Mouse (Mus musculus) neural tube, embryonic 13.5 days (tissue): Measurements from ENCODE around the gene Lrrc59. TPM values are rescaled to one million over a fixed set of nuclear protein-coding genes. Genes with fewer than 3 reads are reported as not detected.

Experiments used
- ATAC-seq: fragments of 200-750 bp; cut with Nextera tagmentation; 2 replicates; pipeline ENCODE4 v1.8.0; 2017; ENCODE audit warnings: low read depth, mild to moderate bottlenecking, moderate TSS enrichment, moderate library complexity
- H3K27ac ChIP-seq: fragments of 300-500 bp; sonication (generic); replicated peaks from 2 replicates; pipeline ENCODE4 v1.5.1; 2015; ENCODE audit warnings: moderate library complexity, mild to moderate bottlenecking, inconsistent platforms
- H3K27me3 ChIP-seq: fragments of 300-500 bp; sonication (generic); 2 replicates; pipeline ENCODE4 v1.6.1; 2015; ENCODE audit warnings: mild to moderate bottlenecking, inconsistent platforms
- H3K36me3 ChIP-seq: fragments of 300-500 bp; sonication (generic); 2 replicates; pipeline ENCODE4 v1.6.1; 2015; ENCODE audit warnings: mild to moderate bottlenecking, inconsistent platforms
- H3K4me1 ChIP-seq: fragments of 300-500 bp; sonication (generic); replicated peaks from 2 replicates; pipeline ENCODE4 v1.6.1; 2015; ENCODE audit warnings: inconsistent platforms
- H3K4me2 ChIP-seq: fragments of 300-500 bp; sonication (generic); 2 replicates; pipeline ENCODE4 v1.6.1; 2015; ENCODE audit warnings: inconsistent platforms, mild to moderate bottlenecking, moderate library complexity
- H3K4me3 ChIP-seq: fragments of 300-500 bp; sonication (generic); 2 replicates; pipeline ENCODE4 v1.5.1; 2015; ENCODE audit warnings: mild to moderate bottlenecking, inconsistent platforms
- H3K9ac ChIP-seq: fragments of 300-500 bp; sonication (generic); 2 replicates; pipeline ENCODE4 v1.6.1; 2015; ENCODE audit warnings: moderate library complexity, mild to moderate bottlenecking, inconsistent platforms
- H3K9me3 ChIP-seq: fragments of 300-500 bp; sonication (generic); 2 replicates; pipeline ENCODE4 v1.6.1; 2016; ENCODE audit warnings: inconsistent platforms
- WGBS: fragments of 180-500 bp; shearing (Covaris S2); methylation state at CpG from one replicate; pipeline ENCODE4 v1.1.7; 2015; 5-methylcytosine and 5-hydroxymethylcytosine counted together
- polyA plus RNA-seq: library from polyadenylated mRNA; unstranded; fragments of >200 nt; fragmentation: Nextera tagmentation; extraction: Ambion mirVana; gene quantifications from 2 replicates; pipeline ENCODE4 v1.2.1, GENCODE M21; 2015

Lrrc59 gene
- polyA plus RNA-seq, result 169 and 170 TPM in 2 replicates

GRCm38 (mm10) chr11:94629199-94629883 lies at the start of gene Lrrc59:
Lrrc59 (plus strand) TSS chr11:94629767.
- peak; percentile 98 for ATAC-seq
- Histone ChIP-seq H3K4me3 (peak within 1 kb of the TSS; percentile 88), H3K9ac (peak within 1 kb of the TSS; percentile 93), H3K27ac (peak within 1 kb of the TSS; percentile 55), H3K36me3 (peaks cover 27% of the 10 kb centered on the region), H3K4me2 (peak within 1 kb of the TSS; percentile 98), H3K4me1 (peaks cover 15% of the 10 kb centered on the region), H3K9me3 (no peaks in the 10 kb centered on the region), H3K27me3 (no peaks in the 10 kb centered on the region)
- WGBS, result 7% methylated on average over 41 of the region's 41 CpGs

GRCm38 (mm10) chr11:94580111-94580740 lies 49.3 kb upstream of the Lrrc59 start:
- WGBS, result 95% methylated on average over 5 of the region's 5 CpGs
- no peaks in the 10 kb centered on the region for H3K36me3 ChIP-seq
- no peaks in the 10 kb centered on the region for H3K4me1 ChIP-seq
- H3K9ac ChIP-seq, result no peak overlapping the region
- no peak overlapping the region for H3K4me2 ChIP-seq
- H3K27ac ChIP-seq, result no peak overlapping the region
- no peak for ATAC-seq
- H3K9me3 ChIP-seq, result no peaks in the 10 kb centered on the region
- no peaks in the 10 kb centered on the region for H3K27me3 ChIP-seq
- no peak overlapping the region for H3K4me3 ChIP-seq

- 96% methylated on average over 9 of the region's 9 CpGs for WGBS
- no peaks in the 10 kb centered on the region for H3K4me1 ChIP-seq
- no peak overlapping the region for H3K4me2 ChIP-seq
- no peaks in the 10 kb centered on the region for H3K9me3 ChIP-seq
- no peak overlapping the region for H3K4me3 ChIP-seq
- no peaks in the 10 kb centered on the region for H3K36me3 ChIP-seq
- ATAC-seq, result no peak
- H3K27ac ChIP-seq, result no peak overlapping the region
- H3K9ac ChIP-seq, result no peak overlapping the region
- H3K27me3 ChIP-seq, result no peaks in the 10 kb centered on the region
Observed at GRCm38 (mm10) chr11:94585091-94585490, 44.5 kb upstream of the Lrrc59 start.

GRCm38 (mm10) chr11:94587511-94587910 lies 42.1 kb upstream of the Lrrc59 start:
- no peaks in the 10 kb centered on the region for H3K36me3 ChIP-seq
- no peak overlapping the region for H3K4me3 ChIP-seq
- WGBS, result 76% methylated on average over 6 of the region's 6 CpGs
- no peak overlapping the region for H3K9ac ChIP-seq
- H3K9me3 ChIP-seq, result no peaks in the 10 kb centered on the region
- H3K27ac ChIP-seq, result no peak overlapping the region
- no peak for ATAC-seq
- H3K4me1 ChIP-seq, result peaks cover 15% of the 10 kb centered on the region
- no peaks in the 10 kb centered on the region for H3K27me3 ChIP-seq
- no peak overlapping the region for H3K4me2 ChIP-seq

- whole genome bisulfite sequencing, result 72% methylated on average over 7 of the region's 7 CpGs
- no peak for ATAC-seq
Observed at GRCm38 (mm10) chr11:94596311-94596852, 33.2 kb upstream of the Lrrc59 start.

GRCm38 (mm10) chr11:94597319-94597718 lies 32.2 kb upstream of the Lrrc59 start:
- Histone ChIP-seq H3K4me2 (no peak overlapping the region), H3K9ac (no peak overlapping the region), H3K4me1 (peaks cover 14% of the 10 kb centered on the region), H3K27me3 (peaks cover 13% of the 10 kb centered on the region), H3K9me3 (no peaks in the 10 kb centered on the region), H3K36me3 (no peaks in the 10 kb centered on the region), H3K4me3 (no peak overlapping the region), H3K27ac (no peak overlapping the region)
- no peak for ATAC-seq
- 63% methylated on average over 4 of the region's 4 CpGs for WGBS

More at GRCm38 (mm10) chr11:94596311-94596852, 33.2 kb upstream of the Lrrc59 start:
- Histone ChIP-seq H3K9me3 (no peaks in the 10 kb centered on the region), H3K4me2 (no peak overlapping the region), H3K9ac (no peak overlapping the region), H3K27me3 (peaks cover 8% of the 10 kb centered on the region), H3K36me3 (no peaks in the 10 kb centered on the region), H3K4me1 (peaks cover 11% of the 10 kb centered on the region), H3K27ac (no peak overlapping the region), H3K4me3 (no peak overlapping the region)

- peaks cover 23% of the 10 kb centered on the region for H3K27me3 ChIP-seq
- no peak overlapping the region for H3K27ac ChIP-seq
- H3K4me1 ChIP-seq, result peaks cover 14% of the 10 kb centered on the region
- H3K9ac ChIP-seq, result no peak overlapping the region
- no peak overlapping the region for H3K4me3 ChIP-seq
- no peaks in the 10 kb centered on the region for H3K9me3 ChIP-seq
- no peak overlapping the region for H3K4me2 ChIP-seq
- 77% methylated on average over 6 of the region's 6 CpGs for WGBS
- no peak for ATAC-seq
- H3K36me3 ChIP-seq, result no peaks in the 10 kb centered on the region
Observed at GRCm38 (mm10) chr11:94598437-94599120, 31.0 kb upstream of the Lrrc59 start.

GRCm38 (mm10) chr11:94600447-94600846 lies 29.1 kb upstream of the Lrrc59 start:
- 90% methylated on average over 7 of the region's 7 CpGs for WGBS
- H3K27ac ChIP-seq, result no peak overlapping the region
- no peak for ATAC-seq
- peaks cover 14% of the 10 kb centered on the region for H3K4me1 ChIP-seq
- peak overlapping the region; percentile 74 for H3K4me2 ChIP-seq
- no peak overlapping the region for H3K4me3 ChIP-seq
- H3K9me3 ChIP-seq, result no peaks in the 10 kb centered on the region
- H3K36me3 ChIP-seq, result no peaks in the 10 kb centered on the region
- H3K27me3 ChIP-seq, result peaks cover 23% of the 10 kb centered on the region
- H3K9ac ChIP-seq, result no peak overlapping the region

GRCm38 (mm10) chr11:94601321-94602281 lies 28.0 kb upstream of the Lrrc59 start, which contains the start of gene Acsf2:
Acsf2 (minus strand) TSS chr11:94601871.
- H3K27ac ChIP-seq, result no peak within 1 kb of the TSS
- peak within 1 kb of the TSS; percentile 43 for H3K4me3 ChIP-seq
- H3K36me3 ChIP-seq, result no peaks in the 10 kb centered on the region
- H3K27me3 ChIP-seq, result peaks cover 23% of the 10 kb centered on the region
- 2% methylated on average over 48 of the region's 52 CpGs for WGBS
- peak; percentile 84 for ATAC-seq
- H3K4me2 ChIP-seq, result peak within 1 kb of the TSS; percentile 74
- H3K9ac ChIP-seq, result peak within 1 kb of the TSS; percentile 61
- H3K9me3 ChIP-seq, result no peaks in the 10 kb centered on the region
- peaks cover 14% of the 10 kb centered on the region for H3K4me1 ChIP-seq

GRCm38 (mm10) chr11:94602356-94602955 lies 27.1 kb upstream of the Lrrc59 start:
- no peaks in the 10 kb centered on the region for H3K36me3 ChIP-seq
- no peak overlapping the region for H3K27ac ChIP-seq
- H3K4me3 ChIP-seq, result no peak overlapping the region
- H3K4me1 ChIP-seq, result peaks cover 14% of the 10 kb centered on the region
- no peaks in the 10 kb centered on the region for H3K9me3 ChIP-seq
- H3K4me2 ChIP-seq, result peak overlapping the region; percentile 74
- peaks cover 23% of the 10 kb centered on the region for H3K27me3 ChIP-seq
- no peak overlapping the region for H3K9ac ChIP-seq
- WGBS, result 64% methylated on average over 11 of the region's 11 CpGs
- ATAC-seq, result no peak
